Mouse (Mus musculus): ENCODE measurements around the gene Pde4b.

- TF ChIP-seq CTCF (IDR thresholded peaks at IDR 0.05; ENCODE audit: low read depth, low read length) (no peak), POLR2A (IDR thresholded peaks at IDR 0.05; ENCODE audit: insufficient read depth, low read length) (no peak)
Observed at GRCm38 (mm10) chr4:102413101-102413500, 325.8 kb downstream of the Pde4b start.

Measured in ES-Bruce4 (cell line).